Mouse (Mus musculus) hindbrain, postnatal 0 days (tissue): ENCODE results near the gene Rab43. TPM values are rescaled to one million over a fixed set of nuclear protein-coding genes. Genes with fewer than 3 reads are reported as not detected.

Experiments
- ATAC-seq: fragments of 200-750 bp; cut with Nextera tagmentation; 2 replicates; pipeline ENCODE4 v1.8.0; 2017; ENCODE audit warnings: mild to moderate bottlenecking, moderate TSS enrichment, moderate library complexity
- DNase-seq: peaks from one replicate; pipeline ENCODE4 v3.0.0-alpha.2; 2015; ENCODE audit warnings: low spot score
- H3K27ac ChIP-seq: fragments of 300-500 bp; sonication (generic); 2 replicates; pipeline ENCODE4 v1.5.1; 2014; ENCODE audit warnings: mild to moderate bottlenecking
- H3K27me3 ChIP-seq: fragments of 300-500 bp; sonication (generic); 2 replicates; pipeline ENCODE4 v1.6.1; 2014; ENCODE audit warnings: low read length, mixed read lengths; ENCODE audit not compliant: insufficient read depth
- H3K36me3 ChIP-seq: fragments of 300-500 bp; sonication (generic); 2 replicates; pipeline ENCODE4 v1.6.1; 2014; ENCODE audit warnings: low read length, mixed read lengths; ENCODE audit not compliant: insufficient read depth
- H3K4me1 ChIP-seq: fragments of 300-500 bp; sonication (generic); 2 replicates; pipeline ENCODE4 v1.6.1; 2014; ENCODE audit warnings: antibody characterized with exemption, low read length, mixed read lengths; ENCODE audit not compliant: insufficient read depth
- H3K4me2 ChIP-seq: fragments of 300-500 bp; sonication (generic); 2 replicates; pipeline ENCODE4 v1.6.1; 2014; ENCODE audit warnings: low read depth, mild to moderate bottlenecking, low read length, moderate library complexity, mixed read lengths
- H3K4me3 ChIP-seq: fragments of 300-500 bp; sonication (generic); 2 replicates; pipeline ENCODE4 v1.5.1; 2014; ENCODE audit warnings: low read length
- H3K9ac ChIP-seq: fragments of 300-500 bp; sonication (generic); replicated peaks from 2 replicates; pipeline ENCODE4 v1.6.1; 2014; ENCODE audit warnings: mild to moderate bottlenecking, low read length, moderate library complexity, mixed read lengths
- H3K9me3 ChIP-seq: fragments of 300-500 bp; sonication (generic); 2 replicates; pipeline ENCODE4 v1.6.1; 2016; ENCODE audit warnings: low read length, mixed read lengths
- CTCF ChIP-seq: IDR thresholded peaks from 2 replicates; pipeline ENCODE4 v1.5.1; 2016; ENCODE audit warnings: antibody characterized with exemption, control low read depth, low read depth
- WGBS: fragments of 180-500 bp; shearing (Covaris S2); extraction: QIAGEN DNeasy Blood & Tissue Kit; methylation state at CpG from one replicate; pipeline ENCODE4 v1.1.7; 2014; 5-methylcytosine and 5-hydroxymethylcytosine counted together
- polyA plus RNA-seq: library from polyadenylated mRNA; unstranded; fragments of >200 nt; fragmentation: Nextera tagmentation; extraction: Ambion mirVana; gene quantifications from 2 replicates; pipeline ENCODE4 v1.2.1, GENCODE M21; 2015
- total RNA-seq: library from RNA; depleted of rRNA; stranded (reverse); fragments of >200 nt; gene quantifications from 2 replicates; pipeline ENCODE4 v1.2.3, GENCODE M21; 2014

The Rab43 gene
- total and polyA plus RNA-seq, 2 experiments from 2014 or later: 7.4 to 27.3 TPM

GRCm38 (mm10) chr6:87793821-87794510, 18.0 kb downstream of the Rab43 start:
- Histone ChIP-seq H3K36me3 (peaks cover 6% of the 10 kb centered on the region; the same call in 1 of the 2 replicates), H3K9ac (no peak overlapping the region), H3K9me3 (no peaks in the 10 kb centered on the region), H3K27ac (no peak overlapping the region), H3K4me3 (no peak overlapping the region), H3K4me1 (no peaks in the 10 kb centered on the region; the same call in 1 of the 2 replicates), H3K27me3 (no peaks in the 10 kb centered on the region), H3K4me2 (no peak overlapping the region)
- DNase-seq (peak; percentile 23), ATAC-seq (no peak)
- WGBS: 85% methylated on average over 10 of the region's 10 CpGs
- no peak for TF ChIP-seq CTCF

- H3K4me3 ChIP-seq: no peak overlapping the region
- no peak for DNase-seq
- 82% methylated on average over 5 of the region's 5 CpGs for WGBS
- H3K27ac ChIP-seq: no peak overlapping the region
- H3K4me2 ChIP-seq: no peak overlapping the region
- no peak for ATAC-seq
- H3K36me3 ChIP-seq: peaks cover 6% of the 10 kb centered on the region; the same call in 1 of the 2 replicates
- no peaks in the 10 kb centered on the region for H3K27me3 ChIP-seq
- H3K4me1 ChIP-seq: no peaks in the 10 kb centered on the region; the same call in 1 of the 2 replicates
- no peak for TF ChIP-seq CTCF
- H3K9me3 ChIP-seq: no peaks in the 10 kb centered on the region
- H3K9ac ChIP-seq: no peak overlapping the region
Measured at GRCm38 (mm10) chr6:87791826-87792225, 20.1 kb downstream of the Rab43 start.

- Histone ChIP-seq H3K27me3 (no peaks in the 10 kb centered on the region), H3K36me3 (peaks cover 6% of the 10 kb centered on the region; the same call in 1 of the 2 replicates), H3K9me3 (no peaks in the 10 kb centered on the region), H3K4me2 (no peak overlapping the region), H3K27ac (no peak overlapping the region), H3K9ac (no peak overlapping the region), H3K4me3 (no peak overlapping the region), H3K4me1 (no peaks in the 10 kb centered on the region; the same call in 1 of the 2 replicates)
- no peak for DNase-seq
- no peak for ATAC-seq
- 76% methylated on average over 7 of the region's 7 CpGs for WGBS
- no peak for TF ChIP-seq CTCF
Measured at GRCm38 (mm10) chr6:87790779-87791480, 21.0 kb downstream of the Rab43 start.

GRCm38 (mm10) chr6:87789791-87790190, 22.2 kb downstream of the Rab43 start:
- Histone ChIP-seq H3K4me1 (no peaks in the 10 kb centered on the region; the same call in 1 of the 2 replicates), H3K4me2 (no peak overlapping the region), H3K27ac (no peak overlapping the region), H3K4me3 (no peak overlapping the region), H3K36me3 (peaks cover 6% of the 10 kb centered on the region; the same call in 1 of the 2 replicates), H3K27me3 (no peaks in the 10 kb centered on the region), H3K9me3 (no peaks in the 10 kb centered on the region), H3K9ac (no peak overlapping the region)
- no peak for ATAC-seq
- WGBS: 93% methylated on average over 6 of the region's 6 CpGs
- DNase-seq: no peak
- no peak for TF ChIP-seq CTCF

GRCm38 (mm10) chr6:87788896-87789587, 22.9 kb downstream of the Rab43 start:
- H3K36me3 ChIP-seq: peaks cover 6% of the 10 kb centered on the region; the same call in 1 of the 2 replicates
- no peak overlapping the region for H3K4me3 ChIP-seq
- no peak overlapping the region for H3K27ac ChIP-seq
- no peaks in the 10 kb centered on the region for H3K27me3 ChIP-seq
- no peak overlapping the region for H3K4me2 ChIP-seq
- 31% methylated on average over 5 of the region's 5 CpGs for WGBS
- ATAC-seq: no peak
- TF ChIP-seq CTCF: no peak
- DNase-seq: peak; percentile 41
- no peaks in the 10 kb centered on the region for H3K9me3 ChIP-seq
- no peaks in the 10 kb centered on the region; the same call in 1 of the 2 replicates for H3K4me1 ChIP-seq
- H3K9ac ChIP-seq: no peak overlapping the region

- Histone ChIP-seq H3K9me3 (no peaks in the 10 kb centered on the region), H3K4me1 (no peaks in the 10 kb centered on the region; the same call in 1 of the 2 replicates), H3K9ac (no peak overlapping the region), H3K4me2 (no peak overlapping the region), H3K4me3 (no peak overlapping the region), H3K27me3 (no peaks in the 10 kb centered on the region), H3K27ac (no peak overlapping the region), H3K36me3 (peaks cover 6% of the 10 kb centered on the region; the same call in 1 of the 2 replicates)
- DNase-seq (no peak), ATAC-seq (no peak)
- no peak for TF ChIP-seq CTCF
- WGBS: 94% methylated on average over 9 of the region's 9 CpGs
Measured at GRCm38 (mm10) chr6:87788266-87788895, 23.6 kb downstream of the Rab43 start.
